Mouse (Mus musculus) hindbrain, embryonic 11.5 days (tissue): ENCODE data around the gene Cdh6. TPM values are rescaled to one million over a fixed set of nuclear protein-coding genes. Genes with fewer than 3 reads are reported as not detected.
A peak's percentile ranks its signal among the peaks of the same experiment; 100 is the strongest.

Source experiments
- ATAC-seq: fragments of 200-750 bp; cut with Nextera tagmentation; 2 replicates; pipeline ENCODE4 v1.8.0; 2017; ENCODE audit warnings: mild to moderate bottlenecking, moderate TSS enrichment, moderate library complexity; ENCODE audit not compliant: low FRiP score
- DNase-seq: peaks from one replicate; pipeline ENCODE4 v3.0.0-alpha.2; 2015; ENCODE audit warnings: low spot score
- H3K27ac ChIP-seq: fragments of 300-500 bp; sonication (generic); 2 replicates; pipeline ENCODE4 v1.5.1; 2014; ENCODE audit warnings: mild to moderate bottlenecking, low read depth, low read length
- H3K27me3 ChIP-seq: fragments of 300-500 bp; sonication (generic); 2 replicates; pipeline ENCODE4 v1.6.1; 2014; ENCODE audit warnings: mild to moderate bottlenecking, low read length, moderate library complexity, mixed read lengths; ENCODE audit not compliant: control insufficient read depth, insufficient read depth
- H3K36me3 ChIP-seq: fragments of 300-500 bp; sonication (generic); 2 replicates; pipeline ENCODE4 v1.6.1; 2014; ENCODE audit warnings: mild to moderate bottlenecking, low read length, moderate library complexity, mixed read lengths; ENCODE audit not compliant: control insufficient read depth, insufficient read depth
- H3K4me1 ChIP-seq: fragments of 300-500 bp; sonication (generic); replicated peaks from 2 replicates; pipeline ENCODE4 v1.6.1; 2014; ENCODE audit warnings: low read length, mixed read lengths; ENCODE audit not compliant: control insufficient read depth, insufficient read depth
- H3K4me2 ChIP-seq: fragments of 300-500 bp; sonication (generic); replicated peaks from 2 replicates; pipeline ENCODE4 v1.6.1; 2014; ENCODE audit warnings: mild to moderate bottlenecking, low read depth, low read length
- H3K4me3 ChIP-seq: fragments of 300-500 bp; sonication (generic); 2 replicates; pipeline ENCODE4 v1.5.1; 2014; ENCODE audit warnings: low read depth, low read length
- H3K9ac ChIP-seq: fragments of 300-500 bp; sonication (generic); 2 replicates; pipeline ENCODE4 v1.6.1; 2014; ENCODE audit warnings: low read depth, low read length
- H3K9me3 ChIP-seq: fragments of 300-500 bp; sonication (generic); 2 replicates; pipeline ENCODE4 v1.6.1; 2016; ENCODE audit warnings: low read length; ENCODE audit not compliant: control insufficient read depth
- WGBS: fragments of 180-500 bp; shearing (Covaris S2); extraction: QIAGEN DNeasy Blood & Tissue Kit; methylation state at CpG from one replicate; pipeline ENCODE4 v1.1.7; 2014; 5-methylcytosine and 5-hydroxymethylcytosine counted together
- polyA plus RNA-seq: library from polyadenylated mRNA; unstranded; fragments of >200 nt; fragmentation: Nextera tagmentation; extraction: Ambion mirVana; gene quantifications from 2 replicates; pipeline ENCODE4 v1.2.1, GENCODE M21; 2014

Gene Cdh6
- 10.4 and 12.7 TPM in 2 replicates for polyA plus RNA-seq

DNA sequence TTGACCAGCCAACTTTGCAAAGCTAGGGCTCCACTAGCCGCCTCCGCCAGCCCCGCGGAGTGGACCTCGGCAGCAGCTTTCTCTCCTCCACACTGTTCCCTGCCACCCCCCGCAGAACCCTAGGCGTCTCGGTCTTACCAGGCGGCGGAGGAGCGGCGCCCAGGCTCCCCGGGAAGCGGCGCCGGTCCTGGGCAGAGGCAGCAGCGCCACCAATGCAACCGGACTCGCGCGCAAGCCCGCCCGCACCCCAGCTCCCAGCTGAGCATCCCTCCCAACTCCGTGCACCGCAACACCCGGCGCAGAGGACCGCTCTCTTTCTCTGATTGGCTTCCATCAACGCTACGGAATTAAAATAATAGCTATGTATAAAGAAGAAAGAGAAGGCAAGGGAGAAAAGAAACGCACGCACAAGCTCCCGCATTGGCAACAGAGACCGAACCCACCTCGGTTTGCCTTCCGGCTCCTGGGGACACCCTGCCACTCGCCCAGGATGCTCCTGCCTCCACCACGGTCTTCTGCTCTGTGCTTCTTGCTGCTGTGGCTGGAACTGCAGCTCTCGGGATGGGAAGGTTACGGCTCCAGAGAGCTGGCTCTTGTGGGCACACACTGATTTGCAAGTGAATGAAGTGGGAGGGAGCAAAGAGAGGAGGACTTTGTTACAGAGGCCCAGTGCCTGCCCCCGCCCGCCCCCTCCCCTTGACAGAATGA is at the start of gene Cdh6:
Cdh6 (minus strand) TSS at position 605 of the 708 bp plus-strand sequence.
- ATAC-seq = peak; percentile 95
- WGBS = under 1% methylated on average over 42 of the region's 42 CpGs
- Histone ChIP-seq H3K36me3 (no peaks in the 10 kb centered on the region), H3K4me1 (0 out of 2 replicates have a peak, but pooled peaks cover 5% of the 10 kb centered on the region), H3K27ac (peak within 1 kb of the TSS; percentile 61), H3K9me3 (no peaks in the 10 kb centered on the region), H3K4me3 (peak within 1 kb of the TSS; percentile 40), H3K27me3 (no peaks in the 10 kb centered on the region; the same call in 1 of the 2 replicates), H3K4me2 (peak within 1 kb of the TSS; percentile 41), H3K9ac (peak within 1 kb of the TSS; percentile 35)
- DNase-seq = peak; percentile 82

DNA sequence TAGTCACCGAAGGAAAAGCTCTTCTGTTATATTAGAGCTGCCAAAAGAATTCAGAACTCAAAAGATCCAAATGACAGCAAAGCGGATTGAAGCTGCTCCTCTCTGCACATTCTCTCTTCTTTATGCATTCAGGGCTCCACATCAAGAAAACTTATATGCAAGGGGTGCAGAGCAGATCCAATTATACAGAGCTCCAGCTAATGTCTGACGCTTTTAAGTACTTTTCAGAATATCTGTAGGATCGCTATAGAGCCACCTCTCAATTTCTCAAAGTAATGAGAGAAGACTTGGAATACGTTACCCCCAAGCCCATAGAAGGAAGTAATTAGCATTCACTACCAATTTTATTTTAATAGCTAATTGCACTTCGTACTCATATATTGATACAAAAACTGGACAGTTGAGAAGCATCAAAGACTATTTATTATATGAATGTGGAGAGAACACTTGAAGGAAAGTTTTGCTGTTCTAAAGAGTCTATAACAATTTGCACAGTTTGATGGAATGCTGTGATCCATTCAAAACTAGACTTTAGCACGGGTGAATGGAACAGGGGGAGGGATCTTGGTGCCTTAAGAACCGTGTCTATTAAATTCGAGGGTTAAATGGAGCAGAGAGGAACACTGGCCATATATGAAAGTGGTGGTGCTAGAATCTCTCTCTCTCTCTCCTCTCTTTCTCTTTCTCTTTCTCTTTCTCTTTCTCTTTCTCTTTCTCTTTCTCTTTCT is 46.4 kb upstream of the Cdh6 start:
- no peak overlapping the region for H3K27ac ChIP-seq
- H3K27me3 ChIP-seq = no peaks in the 10 kb centered on the region
- ATAC-seq = no peak
- no peaks in the 10 kb centered on the region for H3K4me1 ChIP-seq
- H3K4me3 ChIP-seq = no peak overlapping the region
- no peak overlapping the region for H3K9ac ChIP-seq
- DNase-seq = no peak
- no peaks in the 10 kb centered on the region for H3K9me3 ChIP-seq
- H3K4me2 ChIP-seq = no peak overlapping the region
- no peaks in the 10 kb centered on the region for H3K36me3 ChIP-seq
- WGBS = 69% methylated on average over 9 of the region's 9 CpGs

DNA sequence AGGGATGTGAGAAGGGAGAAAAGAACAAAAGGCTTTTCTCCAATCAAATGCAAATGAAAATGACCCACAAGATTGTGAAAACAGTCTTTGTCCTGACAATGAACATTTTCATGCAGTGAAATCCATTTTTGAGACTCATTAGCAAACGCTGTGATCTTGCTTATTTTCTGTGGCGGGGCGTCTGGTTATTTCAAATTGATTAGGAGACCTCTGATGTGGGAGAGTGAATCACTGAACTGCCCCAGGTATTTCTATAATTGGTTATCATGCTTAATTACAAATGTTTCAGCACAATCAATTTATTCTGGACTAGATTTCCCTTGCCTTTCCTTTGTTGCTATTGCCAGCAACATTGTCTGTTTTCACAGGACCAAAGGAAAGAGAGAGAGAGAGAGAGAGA is 44.3 kb upstream of the Cdh6 start:
- no peak for ATAC-seq
- Histone ChIP-seq H3K9ac (no peak overlapping the region), H3K4me1 (no peaks in the 10 kb centered on the region), H3K4me2 (no peak overlapping the region), H3K36me3 (no peaks in the 10 kb centered on the region), H3K27ac (no peak overlapping the region), H3K4me3 (no peak overlapping the region), H3K27me3 (no peaks in the 10 kb centered on the region), H3K9me3 (no peaks in the 10 kb centered on the region)
- WGBS = 62% methylated on average over 3 of the region's 3 CpGs
- no peak for DNase-seq

DNA sequence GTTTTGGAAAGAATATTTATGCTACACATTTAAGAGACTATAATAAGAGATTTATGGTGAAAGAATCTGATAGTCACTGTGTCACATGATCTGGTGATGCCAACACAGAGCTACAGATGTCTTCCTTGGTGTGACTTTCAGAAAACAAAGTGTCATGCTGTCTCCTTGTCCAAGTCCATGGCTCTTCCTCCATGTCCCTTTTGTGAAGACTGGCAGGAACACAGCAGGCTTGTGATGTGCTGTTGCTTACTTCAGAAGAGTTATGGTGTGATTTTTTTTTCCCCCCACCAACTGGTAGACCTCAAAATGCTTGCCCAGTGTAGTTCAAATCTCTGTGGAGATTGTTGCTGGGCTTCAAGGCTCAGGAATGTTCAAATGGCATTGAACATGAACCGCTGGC is 43.7 kb upstream of the Cdh6 start:
- Histone ChIP-seq H3K36me3 (no peaks in the 10 kb centered on the region), H3K9me3 (no peaks in the 10 kb centered on the region), H3K27me3 (no peaks in the 10 kb centered on the region), H3K4me3 (no peak overlapping the region), H3K27ac (no peak overlapping the region), H3K4me1 (no peaks in the 10 kb centered on the region), H3K4me2 (no peak overlapping the region), H3K9ac (no peak overlapping the region)
- DNase-seq (peak; percentile 39), ATAC-seq (peak; percentile 55; the same call in 1 of the 2 replicates)
- 73% methylated on average over 1 of the region's 1 CpGs for WGBS

DNA sequence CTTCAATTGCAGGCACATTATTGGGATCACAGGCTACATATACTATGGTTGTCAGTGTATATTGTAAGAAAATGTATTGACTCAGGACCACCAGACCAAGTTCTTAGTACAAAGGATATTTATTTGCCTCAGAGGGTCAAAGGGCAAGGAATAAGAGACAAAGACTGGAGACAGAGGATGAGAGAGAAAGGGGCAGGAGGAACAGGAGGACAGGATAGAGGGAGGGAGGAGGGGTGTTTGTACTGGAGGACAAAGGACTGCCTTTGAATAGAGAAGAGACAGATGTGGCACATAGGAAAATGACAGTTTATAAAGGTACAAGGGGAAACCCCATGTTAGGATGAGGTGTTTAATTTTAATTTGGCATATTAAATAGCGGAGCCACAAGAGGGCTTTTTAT is 39.5 kb upstream of the Cdh6 start:
- peaks cover 3% of the 10 kb centered on the region; the same call in 1 of the 2 replicates for H3K27me3 ChIP-seq
- DNase-seq (peak; percentile 27), ATAC-seq (peak; percentile 67)
- no peak overlapping the region for H3K4me2 ChIP-seq
- H3K27ac ChIP-seq = no peak overlapping the region
- H3K9me3 ChIP-seq = no peaks in the 10 kb centered on the region
- WGBS = 27% methylated on average over 1 of the region's 1 CpGs
- H3K9ac ChIP-seq = no peak overlapping the region
- H3K36me3 ChIP-seq = no peaks in the 10 kb centered on the region
- H3K4me1 ChIP-seq = no peaks in the 10 kb centered on the region
- no peak overlapping the region for H3K4me3 ChIP-seq

DNA sequence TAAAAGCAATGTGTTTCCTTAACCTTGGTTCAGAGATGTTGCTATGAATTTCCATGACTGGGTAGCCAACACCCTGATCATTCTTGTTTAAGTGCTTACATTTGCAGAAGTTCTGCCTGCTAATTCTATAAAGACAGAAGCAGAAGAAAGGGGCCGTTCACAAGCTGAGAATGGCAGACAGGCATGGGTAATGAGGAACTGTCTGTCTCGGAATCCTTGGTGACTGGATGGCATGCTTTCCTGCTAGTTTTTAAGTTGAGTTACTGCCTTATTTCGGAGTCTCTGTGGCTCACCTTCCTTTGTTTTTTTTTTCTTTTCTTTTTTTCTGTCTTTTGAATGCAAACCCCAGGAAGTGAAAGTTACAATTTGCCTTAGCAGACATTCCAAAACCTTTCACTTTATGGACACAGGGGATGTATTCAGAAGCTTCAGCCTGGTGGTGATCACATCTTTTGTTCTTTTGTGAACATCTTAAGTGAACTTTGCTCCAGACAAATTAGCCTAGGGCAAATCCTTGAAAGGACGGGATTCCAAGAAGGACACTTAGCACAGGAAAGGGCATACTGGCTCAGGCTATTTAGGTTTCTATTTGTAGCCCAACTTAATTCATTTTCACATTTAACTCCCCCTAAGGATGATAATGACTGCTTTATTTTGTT is 38.7 kb upstream of the Cdh6 start:
- no peak overlapping the region for H3K4me2 ChIP-seq
- H3K27me3 ChIP-seq = peaks cover 3% of the 10 kb centered on the region; the same call in 1 of the 2 replicates
- no peaks in the 10 kb centered on the region for H3K4me1 ChIP-seq
- 7% methylated on average over 4 of the region's 4 CpGs for WGBS
- no peaks in the 10 kb centered on the region for H3K36me3 ChIP-seq
- H3K9me3 ChIP-seq = no peaks in the 10 kb centered on the region
- DNase-seq (peak; percentile 38), ATAC-seq (no peak)
- H3K4me3 ChIP-seq = no peak overlapping the region
- no peak overlapping the region for H3K9ac ChIP-seq
- H3K27ac ChIP-seq = 0 out of 2 replicates have a peak overlapping the region, but pooled peaks have one; percentile 33

DNA sequence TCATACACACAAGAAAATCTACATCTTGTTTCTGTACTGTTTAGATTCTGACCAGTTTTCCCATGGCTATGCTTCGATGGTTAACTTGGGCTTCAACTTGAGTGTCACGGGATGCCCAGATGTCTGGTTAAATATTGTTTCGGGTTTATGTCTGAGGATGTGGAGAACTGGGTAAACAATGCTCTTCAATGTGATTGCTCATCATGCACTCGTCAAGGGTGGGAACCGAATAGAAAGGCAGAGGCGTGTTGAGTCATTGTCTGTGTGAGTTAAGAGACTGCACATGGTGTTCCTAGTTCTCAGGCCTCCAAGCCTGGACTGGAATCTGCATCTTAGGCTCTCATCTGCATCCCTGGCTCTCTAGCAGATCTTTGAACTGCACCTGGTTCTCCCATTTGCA is 36.7 kb upstream of the Cdh6 start:
- ATAC-seq = no peak
- Histone ChIP-seq H3K27ac (no peak overlapping the region), H3K9ac (no peak overlapping the region), H3K4me3 (no peak overlapping the region), H3K9me3 (no peaks in the 10 kb centered on the region), H3K27me3 (peaks cover 3% of the 10 kb centered on the region; the same call in 1 of the 2 replicates), H3K36me3 (no peaks in the 10 kb centered on the region), H3K4me1 (no peaks in the 10 kb centered on the region), H3K4me2 (no peak overlapping the region)
- DNase-seq = no peak
- WGBS = 87% methylated on average over 6 of the region's 6 CpGs

DNA sequence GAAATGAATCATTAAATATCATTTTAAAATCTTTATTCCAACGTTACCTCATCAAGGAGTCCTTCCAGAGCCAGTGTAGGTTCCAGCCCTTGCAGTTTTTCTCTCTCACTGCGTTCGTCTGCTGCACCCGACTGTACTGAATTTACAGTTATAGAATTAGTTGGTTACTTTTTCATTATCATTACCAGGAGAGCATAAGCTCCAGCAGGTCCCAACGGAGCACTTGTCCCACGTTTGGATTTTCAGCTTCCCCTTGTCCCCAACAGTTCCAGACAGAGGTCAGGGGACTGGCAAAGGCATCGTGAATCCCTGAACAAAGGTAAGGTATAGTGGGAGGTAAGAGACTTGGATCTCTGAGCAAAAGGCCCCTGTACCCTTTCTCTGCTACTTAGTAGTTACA is 35.2 kb upstream of the Cdh6 start:
- Histone ChIP-seq H3K27ac (no peak overlapping the region), H3K4me1 (no peaks in the 10 kb centered on the region), H3K9me3 (no peaks in the 10 kb centered on the region), H3K27me3 (peaks cover 3% of the 10 kb centered on the region; the same call in 1 of the 2 replicates), H3K9ac (no peak overlapping the region), H3K4me2 (no peak overlapping the region), H3K36me3 (no peaks in the 10 kb centered on the region), H3K4me3 (no peak overlapping the region)
- ATAC-seq (no peak), DNase-seq (no peak)
- 84% methylated on average over 7 of the region's 7 CpGs for WGBS
